Mouse (Mus musculus): ENCODE results near the gene Cwc25.

Cwc25 gene

GRCm38 (mm10) chr11:97766154-97766881, at the start of gene Cwc25:
TSS of gene Cwc25 (minus strand) at chr11:97766556.
- peak; percentile 86 to 90 for DNase-seq

GRCm38 (mm10) chr11:97815736-97816135, 49.4 kb upstream of the Cwc25 start:
- DNase-seq, result no peak

- no peak for DNase-seq
Observed at GRCm38 (mm10) chr11:97813746-97814515, 47.6 kb upstream of the Cwc25 start.

- no peak for DNase-seq
Observed at GRCm38 (mm10) chr11:97813085-97813484, 46.7 kb upstream of the Cwc25 start.

DNA sequence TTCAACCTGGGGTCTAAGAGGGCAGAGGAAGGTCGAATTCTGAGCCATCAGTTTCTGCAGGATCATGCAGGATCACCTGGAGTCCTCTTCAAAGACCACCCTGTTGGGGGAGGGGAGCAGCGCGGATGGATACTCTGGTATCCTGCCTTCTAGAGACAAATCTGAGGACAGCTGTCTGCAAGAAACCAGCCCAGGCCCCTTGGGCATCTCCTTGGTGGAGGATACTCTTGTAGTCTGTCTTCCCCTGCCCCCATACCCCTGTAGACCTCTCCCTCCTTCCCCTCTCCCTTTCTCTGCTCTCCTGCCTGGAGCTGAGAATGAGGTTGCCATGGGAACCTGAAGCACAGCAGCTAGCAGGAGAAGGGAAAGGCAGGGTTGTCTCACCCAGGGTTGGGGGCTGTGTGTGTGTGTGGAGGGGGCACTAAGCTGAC, 46.1 kb upstream of the Cwc25 start:
- DNase-seq, result no peak

GRCm38 (mm10) chr11:97811569-97812362, 45.4 kb upstream of the Cwc25 start:
- DNase-seq, result no peak

- no peak for DNase-seq
Observed at GRCm38 (mm10) chr11:97810970-97811369, 44.6 kb upstream of the Cwc25 start.

DNA sequence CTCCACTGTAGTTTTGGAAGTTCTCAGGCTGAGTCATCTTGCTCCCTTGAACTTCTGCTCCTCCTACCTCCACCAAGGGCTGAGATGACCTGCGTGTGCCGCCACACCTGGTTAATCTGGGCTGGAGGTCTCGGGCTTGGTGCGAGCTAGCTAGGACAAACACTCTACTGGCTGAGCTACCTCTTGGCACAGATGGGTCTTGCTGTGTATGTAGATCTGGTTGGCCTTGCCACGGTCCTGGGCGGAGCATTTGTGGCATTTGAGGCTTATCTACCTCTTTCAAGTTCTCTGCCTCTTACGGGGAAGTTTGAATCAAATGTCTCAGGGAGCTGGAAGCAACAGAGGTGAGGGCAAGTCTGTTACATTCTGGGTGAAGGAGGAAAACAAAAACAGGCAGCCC, 44.0 kb upstream of the Cwc25 start:
- DNase-seq, result peak in 1 of 2 experiments; percentile 49

GRCm38 (mm10) chr11:97809235-97810121, 43.1 kb upstream of the Cwc25 start:
- no peak for DNase-seq

- no peak for DNase-seq
Observed at GRCm38 (mm10) chr11:97808621-97809234, 42.4 kb upstream of the Cwc25 start.

GRCm38 (mm10) chr11:97808093-97808492, 41.7 kb upstream of the Cwc25 start:
- DNase-seq, result peak in 1 of 2 experiments; percentile 47

- DNase-seq, result no peak
Observed at GRCm38 (mm10) chr11:97807626-97808025, 41.3 kb upstream of the Cwc25 start.

DNA sequence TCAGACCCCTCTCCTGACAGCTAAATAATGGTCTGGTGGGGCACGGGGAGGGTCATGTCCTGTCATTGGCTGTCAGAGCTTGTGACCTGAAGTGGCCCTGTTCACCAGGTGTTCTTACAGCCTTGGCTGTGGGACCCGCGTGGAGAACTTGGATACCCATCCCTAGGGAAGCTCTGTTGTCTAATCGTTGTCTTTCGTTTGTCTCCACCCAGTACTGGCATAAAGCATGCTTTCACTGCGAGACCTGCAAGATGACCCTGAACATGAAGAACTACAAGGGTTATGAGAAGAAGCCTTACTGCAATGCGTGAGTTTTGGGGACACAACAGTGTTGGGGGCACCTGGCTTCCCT, 40.2 kb upstream of the Cwc25 start:
- no peak for DNase-seq

- DNase-seq, result no peak
Observed at GRCm38 (mm10) chr11:97805662-97806612, 39.6 kb upstream of the Cwc25 start.

- DNase-seq, result no peak
Observed at GRCm38 (mm10) chr11:97804841-97805661, 38.7 kb upstream of the Cwc25 start.

- no peak for DNase-seq
Observed at GRCm38 (mm10) chr11:97803847-97804246, 37.5 kb upstream of the Cwc25 start.

DNA sequence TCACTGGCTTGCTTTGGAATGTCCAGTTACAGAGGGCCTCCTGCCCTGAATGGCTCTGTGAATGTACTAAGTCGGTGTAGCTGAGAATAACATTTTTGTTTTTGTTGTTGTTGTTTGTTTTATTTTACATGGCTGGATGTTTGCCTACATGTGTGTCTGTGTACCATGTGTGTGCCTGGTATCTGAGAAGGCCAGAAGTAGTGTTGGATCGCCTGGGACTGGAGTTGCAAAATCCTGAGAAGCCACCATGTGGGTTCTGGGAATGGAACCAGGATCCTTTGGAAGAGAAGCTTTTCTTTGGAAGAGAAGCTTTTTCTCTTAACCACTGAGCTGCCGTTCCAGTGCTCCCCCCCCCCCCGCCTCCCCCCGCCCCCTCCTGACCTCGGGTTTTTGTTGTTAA, 36.1 kb upstream of the Cwc25 start:
- DNase-seq, result no peak

- DNase-seq, result no peak
Observed at GRCm38 (mm10) chr11:97802194-97802470, 35.8 kb upstream of the Cwc25 start.

- DNase-seq, result no peak
Observed at GRCm38 (mm10) chr11:97801409-97802193, 35.2 kb upstream of the Cwc25 start.

All from thymus, adult 18-20 months (tissue).